Mouse (Mus musculus) forebrain, embryonic 12.5 days (tissue): ENCODE results near the gene Tgm2. TPM values are rescaled to one million over a fixed set of nuclear protein-coding genes. Genes with fewer than 3 reads are reported as not detected.

Source experiments
- ATAC-seq: fragments of 200-750 bp; cut with Nextera tagmentation; 2 replicates; pipeline ENCODE4 v1.8.0; 2017; ENCODE audit warnings: moderate TSS enrichment; ENCODE audit not compliant: low FRiP score
- H3K27ac ChIP-seq: fragments of 300-500 bp; sonication (generic); 2 replicates; pipeline ENCODE4 v1.5.1; 2016; ENCODE audit warnings: mild to moderate bottlenecking
- H3K27me3 ChIP-seq: fragments of 300-500 bp; sonication (generic); 2 replicates; pipeline ENCODE4 v1.6.1; 2016; ENCODE audit warnings: mild to moderate bottlenecking
- H3K36me3 ChIP-seq: fragments of 300-500 bp; sonication (generic); replicated peaks from 2 replicates; pipeline ENCODE4 v1.6.1; 2016; ENCODE audit warnings: mild to moderate bottlenecking
- H3K4me1 ChIP-seq: fragments of 300-500 bp; sonication (generic); 2 replicates; pipeline ENCODE4 v1.6.1; 2016
- H3K4me2 ChIP-seq: fragments of 300-500 bp; sonication (generic); 2 replicates; pipeline ENCODE4 v1.6.1; 2016; ENCODE audit warnings: mild to moderate bottlenecking, moderate library complexity
- H3K4me3 ChIP-seq: fragments of 300-500 bp; sonication (generic); replicated peaks from 2 replicates; pipeline ENCODE4 v1.5.1; 2016; ENCODE audit warnings: mild to moderate bottlenecking
- H3K9ac ChIP-seq: fragments of 300-500 bp; sonication (generic); 2 replicates; pipeline ENCODE4 v1.6.1; 2016; ENCODE audit warnings: mild to moderate bottlenecking
- H3K9me3 ChIP-seq: fragments of 300-500 bp; sonication (generic); 2 replicates; pipeline ENCODE4 v1.6.1; 2016
- WGBS: fragments of 180-500 bp; shearing (Covaris S2); methylation state at CpG from one replicate; pipeline ENCODE4 v1.1.7; 2016; 5-methylcytosine and 5-hydroxymethylcytosine counted together
- polyA plus RNA-seq: library from polyadenylated mRNA; unstranded; fragments of >200 nt; fragmentation: Nextera tagmentation; extraction: Ambion mirVana; gene quantifications from 2 replicates; pipeline ENCODE4 v1.2.1, GENCODE M21; 2016

Tgm2 gene
- polyA plus RNA-seq, 1 experiment from 2014 or later = 4.3 TPM

DNA sequence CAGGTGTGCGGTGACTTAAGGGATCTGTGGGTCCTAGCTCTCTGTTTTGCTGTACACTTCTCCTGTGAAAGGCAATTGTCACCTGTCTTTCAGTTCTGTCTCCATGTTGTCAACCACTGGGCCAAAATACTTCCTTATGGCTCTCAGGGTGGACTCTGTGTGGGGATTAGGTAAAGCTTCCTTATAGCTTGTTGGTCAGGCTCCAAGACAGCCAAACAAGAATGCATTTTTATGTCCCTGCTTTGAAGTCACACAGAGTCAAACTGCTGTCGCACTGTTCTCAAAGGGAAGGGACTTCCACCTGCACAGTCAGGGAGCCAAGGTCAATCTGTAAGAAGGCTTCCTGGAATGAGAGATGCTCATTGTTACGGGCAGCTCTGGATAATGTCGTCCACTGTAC lies 31.9 kb upstream of the Tgm2 start:
- peaks cover 33% of the 10 kb centered on the region for H3K4me1 ChIP-seq
- peak overlapping the region; percentile 56 for H3K27ac ChIP-seq

DNA sequence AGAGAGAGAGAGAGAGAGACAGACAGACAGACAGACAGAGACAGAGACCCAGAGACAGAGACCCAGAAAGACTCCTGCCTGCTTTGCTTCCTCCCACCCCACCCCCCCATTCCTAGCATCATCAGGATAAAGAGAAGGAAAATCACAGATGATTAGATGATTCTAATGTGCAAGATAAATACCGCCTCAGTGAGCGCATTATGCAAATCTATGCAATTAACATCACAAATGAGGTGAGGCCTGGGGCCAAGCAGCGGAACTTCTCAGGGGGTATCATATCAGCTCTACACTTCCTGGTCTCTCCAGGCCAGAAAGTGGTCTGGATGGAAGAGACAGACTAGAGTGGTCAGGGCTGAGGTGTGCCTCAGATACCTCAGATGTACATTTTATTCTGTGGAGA lies 31.3 kb upstream of the Tgm2 start:
- peak overlapping the region; percentile 56 for H3K27ac ChIP-seq
- peaks cover 33% of the 10 kb centered on the region for H3K4me1 ChIP-seq
- 19% methylated on average over 3 of the region's 3 CpGs for WGBS
- H3K4me3 ChIP-seq = no peak overlapping the region
- 0 out of 2 replicates have a peak overlapping the region, but pooled peaks have one; percentile 10 for H3K4me2 ChIP-seq
- H3K9ac ChIP-seq = no peak overlapping the region
- no peaks in the 10 kb centered on the region for H3K9me3 ChIP-seq
- H3K36me3 ChIP-seq = no peaks in the 10 kb centered on the region
- H3K27me3 ChIP-seq = no peaks in the 10 kb centered on the region
- ATAC-seq = peak; percentile 22; the same call in 1 of the 2 replicates

More for the DNA sequence above, 31.9 kb upstream of the Tgm2 start:
- WGBS = 79% methylated on average over 4 of the region's 4 CpGs
- Histone ChIP-seq H3K27me3 (no peaks in the 10 kb centered on the region), H3K9me3 (no peaks in the 10 kb centered on the region), H3K4me2 (no peak overlapping the region), H3K9ac (no peak overlapping the region), H3K36me3 (no peaks in the 10 kb centered on the region), H3K4me3 (no peak overlapping the region)
- ATAC-seq = no peak

DNA sequence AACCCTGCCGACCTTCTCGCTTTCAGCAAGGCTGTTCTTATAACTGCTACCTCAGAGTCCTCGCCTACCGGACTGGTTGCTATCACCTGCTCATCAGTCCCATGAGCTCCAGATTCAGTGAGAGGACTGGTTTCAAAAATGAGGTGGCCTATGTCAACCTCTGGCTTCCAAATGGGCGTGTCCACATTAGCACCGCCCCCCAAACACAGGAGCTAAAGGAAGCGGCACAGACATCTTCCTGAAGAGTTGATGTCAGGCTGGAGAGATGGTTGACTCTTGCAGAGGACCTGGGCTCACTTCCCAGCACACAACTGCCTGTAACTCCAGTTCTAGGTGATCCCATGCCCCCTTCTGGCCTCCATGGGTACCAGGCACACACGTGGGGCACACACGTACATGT lies 30.5 kb upstream of the Tgm2 start:
- Histone ChIP-seq H3K4me2 (no peak overlapping the region), H3K9me3 (no peaks in the 10 kb centered on the region), H3K4me3 (no peak overlapping the region), H3K27ac (no peak overlapping the region), H3K27me3 (no peaks in the 10 kb centered on the region), H3K36me3 (no peaks in the 10 kb centered on the region), H3K4me1 (peaks cover 33% of the 10 kb centered on the region), H3K9ac (no peak overlapping the region)
- ATAC-seq = no peak
- 86% methylated on average over 9 of the region's 9 CpGs for WGBS

DNA sequence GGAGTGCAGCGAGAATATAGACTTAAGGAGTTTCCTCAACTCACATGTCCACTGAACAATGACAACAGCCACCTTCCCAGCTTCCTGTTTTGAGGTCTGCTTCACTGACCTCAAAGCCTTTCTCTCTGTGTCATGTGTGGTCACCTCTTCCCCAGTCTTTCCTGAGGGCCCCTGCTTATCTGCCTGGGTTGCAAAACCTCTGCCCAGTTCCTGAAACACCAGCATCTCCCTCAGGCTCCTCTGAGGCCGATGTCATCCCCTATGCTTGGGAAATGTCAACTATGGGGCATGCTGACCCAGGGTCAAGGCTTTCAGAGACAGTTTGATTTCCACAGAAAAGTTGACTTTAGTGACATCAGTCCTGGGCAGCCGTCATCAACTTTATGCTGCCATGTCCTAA lies 29.2 kb upstream of the Tgm2 start:
- H3K4me2 ChIP-seq = no peak overlapping the region
- no peak overlapping the region for H3K27ac ChIP-seq
- ATAC-seq = no peak
- no peak overlapping the region for H3K9ac ChIP-seq
- no peaks in the 10 kb centered on the region for H3K27me3 ChIP-seq
- no peaks in the 10 kb centered on the region for H3K9me3 ChIP-seq
- H3K4me3 ChIP-seq = no peak overlapping the region
- peaks cover 33% of the 10 kb centered on the region for H3K4me1 ChIP-seq
- 87% methylated on average over 3 of the region's 3 CpGs for WGBS
- H3K36me3 ChIP-seq = no peaks in the 10 kb centered on the region

DNA sequence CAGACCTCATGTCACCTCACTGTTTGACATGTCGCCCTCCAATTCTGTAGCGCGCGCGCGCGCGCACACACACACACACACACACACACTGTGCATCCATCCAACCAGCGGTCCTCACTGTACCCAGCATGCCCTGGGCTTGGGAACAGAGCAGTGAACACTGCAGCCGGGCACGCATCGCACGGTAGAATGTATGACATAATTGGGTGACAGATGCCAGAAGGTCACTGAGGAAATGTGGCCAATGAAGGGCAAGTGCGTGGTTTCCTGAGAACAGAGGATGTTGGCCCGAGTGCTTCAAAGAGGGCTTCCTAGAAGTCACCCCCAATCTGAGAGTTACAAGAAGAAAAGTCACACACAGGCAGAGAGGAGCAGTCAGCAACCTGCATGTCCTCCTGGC lies 28.7 kb upstream of the Tgm2 start:
- H3K27me3 ChIP-seq = no peaks in the 10 kb centered on the region
- peaks cover 31% of the 10 kb centered on the region for H3K4me1 ChIP-seq
- H3K9ac ChIP-seq = no peak overlapping the region
- no peaks in the 10 kb centered on the region for H3K9me3 ChIP-seq
- no peaks in the 10 kb centered on the region for H3K36me3 ChIP-seq
- H3K4me2 ChIP-seq = no peak overlapping the region
- 95% methylated on average over 15 of the region's 15 CpGs for WGBS
- no peak overlapping the region for H3K27ac ChIP-seq
- H3K4me3 ChIP-seq = no peak overlapping the region
- no peak for ATAC-seq

DNA sequence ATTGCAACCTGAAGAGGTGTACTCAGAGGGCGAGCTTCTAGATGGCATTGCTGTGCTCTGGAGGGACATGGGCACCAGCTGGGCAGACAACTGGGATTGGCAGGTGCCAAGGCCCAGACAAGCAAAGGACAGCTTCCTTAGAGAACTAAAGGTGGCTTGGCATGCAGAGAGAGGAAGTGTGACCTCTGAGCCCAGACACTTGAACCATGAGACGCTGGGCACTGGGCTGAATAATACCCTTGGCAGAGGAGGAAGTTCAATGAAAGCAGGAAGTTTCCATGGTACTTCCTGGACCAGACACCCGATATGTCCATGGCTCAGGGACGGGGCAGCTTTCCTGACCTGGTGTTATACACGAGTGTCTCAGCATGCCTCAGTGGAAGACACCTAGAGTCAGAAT lies 28.2 kb upstream of the Tgm2 start:
- no peak overlapping the region for H3K4me3 ChIP-seq
- H3K27ac ChIP-seq = no peak overlapping the region
- WGBS = 79% methylated on average over 5 of the region's 5 CpGs
- no peaks in the 10 kb centered on the region for H3K9me3 ChIP-seq
- no peak for ATAC-seq
- no peaks in the 10 kb centered on the region for H3K27me3 ChIP-seq
- H3K4me2 ChIP-seq = no peak overlapping the region
- H3K4me1 ChIP-seq = peaks cover 26% of the 10 kb centered on the region
- H3K9ac ChIP-seq = no peak overlapping the region
- H3K36me3 ChIP-seq = no peaks in the 10 kb centered on the region

DNA sequence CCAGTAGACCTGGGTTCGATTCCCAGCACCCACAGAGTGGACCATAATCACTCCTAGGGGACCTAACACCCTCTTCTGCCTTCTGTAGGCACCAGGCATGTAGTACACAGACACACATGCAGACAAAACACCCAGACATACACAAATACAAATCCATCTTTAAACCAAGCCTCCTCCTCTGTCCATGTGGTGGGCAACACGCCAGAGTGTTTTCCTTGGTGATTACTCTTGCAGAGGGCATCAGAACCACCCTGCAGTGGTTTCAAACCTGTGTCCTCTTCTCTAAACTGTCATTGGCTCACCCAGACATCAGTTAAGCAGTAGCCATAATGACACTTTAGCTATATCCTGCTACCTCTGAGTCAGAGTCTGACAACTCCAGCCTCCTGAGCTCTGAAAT lies 24.2 kb upstream of the Tgm2 start:
- Histone ChIP-seq H3K9ac (no peak overlapping the region), H3K9me3 (no peaks in the 10 kb centered on the region), H3K4me2 (no peak overlapping the region), H3K4me3 (no peak overlapping the region), H3K27ac (no peak overlapping the region), H3K4me1 (no peaks in the 10 kb centered on the region), H3K27me3 (no peaks in the 10 kb centered on the region), H3K36me3 (no peaks in the 10 kb centered on the region)
- no peak for ATAC-seq
- 65% methylated on average over 2 of the region's 2 CpGs for WGBS

DNA sequence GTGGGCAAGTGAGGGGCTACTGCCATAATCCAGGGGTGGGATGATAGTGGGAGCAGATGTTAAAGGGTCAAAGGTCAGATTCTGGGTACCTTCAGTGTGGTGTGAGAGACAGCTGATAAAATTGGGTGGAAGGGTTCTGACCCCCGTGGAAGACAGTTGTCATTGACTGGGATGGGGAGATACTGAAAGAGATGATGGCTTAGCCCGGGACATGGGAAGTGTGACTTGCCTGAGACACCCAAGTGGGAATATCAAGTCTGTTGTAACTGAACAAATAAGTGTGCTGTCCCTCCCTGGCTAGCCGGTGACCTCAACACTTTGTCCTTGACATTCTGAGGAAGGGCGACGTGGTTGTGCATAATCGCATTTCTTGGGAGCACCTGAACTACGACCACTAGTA lies 23.5 kb upstream of the Tgm2 start:
- no peak overlapping the region for H3K4me2 ChIP-seq
- WGBS = 89% methylated on average over 7 of the region's 7 CpGs
- H3K27ac ChIP-seq = no peak overlapping the region
- H3K4me1 ChIP-seq = no peaks in the 10 kb centered on the region
- H3K9ac ChIP-seq = no peak overlapping the region
- no peaks in the 10 kb centered on the region for H3K36me3 ChIP-seq
- ATAC-seq = no peak
- H3K9me3 ChIP-seq = no peaks in the 10 kb centered on the region
- no peak overlapping the region for H3K4me3 ChIP-seq
- no peaks in the 10 kb centered on the region for H3K27me3 ChIP-seq

DNA sequence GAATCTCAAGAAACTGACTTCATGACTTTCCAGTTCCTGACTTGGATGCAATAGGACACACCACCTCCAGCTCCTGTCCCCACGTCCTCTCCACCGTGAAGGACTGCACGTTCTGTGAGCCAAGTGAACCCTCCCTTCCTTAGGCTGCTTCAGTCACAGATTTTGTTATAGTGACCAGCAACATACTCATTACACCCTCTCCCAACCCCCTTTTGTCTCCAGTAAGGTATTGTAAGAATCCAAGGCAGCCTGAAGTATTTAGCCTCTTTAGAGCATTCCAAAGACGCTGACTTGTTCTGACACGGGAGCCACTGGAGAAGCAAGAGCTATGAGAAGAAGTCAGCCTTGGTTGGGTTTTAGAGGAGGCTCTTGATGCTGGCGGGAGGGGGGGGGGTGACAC lies 23.1 kb upstream of the Tgm2 start:
- no peak overlapping the region for H3K4me3 ChIP-seq
- WGBS = 73% methylated on average over 6 of the region's 6 CpGs
- H3K9me3 ChIP-seq = no peaks in the 10 kb centered on the region
- H3K9ac ChIP-seq = no peak overlapping the region
- no peaks in the 10 kb centered on the region for H3K27me3 ChIP-seq
- no peaks in the 10 kb centered on the region for H3K36me3 ChIP-seq
- no peak overlapping the region for H3K27ac ChIP-seq
- ATAC-seq = no peak
- no peaks in the 10 kb centered on the region for H3K4me1 ChIP-seq
- H3K4me2 ChIP-seq = no peak overlapping the region

DNA sequence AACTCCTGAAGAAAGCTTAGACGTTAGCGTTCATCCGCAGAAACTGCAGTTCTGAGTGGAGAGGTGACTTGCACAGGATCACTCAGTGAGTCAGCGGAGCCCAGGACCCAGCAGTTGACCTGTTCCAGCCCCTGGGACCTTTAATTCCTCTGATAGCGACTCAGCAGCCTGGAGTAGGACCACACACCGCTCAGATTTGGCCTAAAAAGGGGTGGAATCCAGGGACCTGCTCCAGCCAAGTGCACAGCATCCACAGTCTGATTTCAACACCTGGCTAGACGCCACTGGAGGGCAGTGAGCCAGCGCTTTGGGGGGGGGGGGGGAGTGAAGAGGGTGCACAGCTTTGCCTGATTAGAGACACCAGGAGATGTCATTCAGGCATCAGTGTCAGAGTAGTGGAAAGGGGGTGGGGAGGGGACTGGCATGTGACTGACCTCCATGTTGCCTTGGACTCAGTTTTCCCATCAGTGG lies 22.5 kb upstream of the Tgm2 start:
- no peak for ATAC-seq
- Histone ChIP-seq H3K9me3 (no peaks in the 10 kb centered on the region), H3K4me2 (no peak overlapping the region), H3K27ac (no peak overlapping the region), H3K27me3 (no peaks in the 10 kb centered on the region), H3K9ac (no peak overlapping the region), H3K36me3 (no peaks in the 10 kb centered on the region), H3K4me3 (no peak overlapping the region), H3K4me1 (no peaks in the 10 kb centered on the region)
- 81% methylated on average over 8 of the region's 8 CpGs for WGBS

DNA sequence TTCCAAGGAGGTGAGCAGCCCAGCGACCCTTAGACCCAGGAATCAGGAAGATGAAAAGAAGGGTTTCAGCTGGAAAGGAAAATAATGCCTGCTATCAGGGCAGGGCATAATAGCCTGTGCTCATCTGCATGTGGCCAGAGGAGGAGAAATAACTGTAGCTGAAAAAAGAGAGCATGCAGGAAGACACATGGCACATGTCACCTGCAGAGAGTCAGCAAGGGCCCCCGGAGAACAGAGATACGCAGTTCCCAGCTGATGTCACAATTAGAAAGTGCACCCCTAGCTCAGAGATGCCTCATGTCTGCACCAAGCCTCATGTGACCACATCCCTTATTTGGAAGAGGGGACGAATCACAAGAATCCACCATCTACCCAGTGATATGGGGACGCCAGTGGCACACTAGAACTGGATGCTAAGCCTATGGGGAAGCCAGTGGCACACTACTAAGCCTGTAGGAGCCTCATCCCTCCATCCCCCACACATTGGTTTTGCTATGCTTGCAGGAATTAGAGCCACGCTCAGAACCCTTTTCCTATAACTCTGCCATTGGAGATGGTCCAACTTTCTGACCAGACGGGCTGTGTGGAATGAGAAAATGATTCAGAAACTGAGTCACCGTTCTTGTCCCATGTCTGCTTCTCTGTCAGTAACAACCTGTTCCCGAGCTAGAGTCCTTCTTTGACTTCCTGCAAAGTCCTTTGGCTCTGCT lies 21.4 kb upstream of the Tgm2 start:
- ATAC-seq = no peak
- Histone ChIP-seq H3K9ac (no peak overlapping the region), H3K27ac (no peak overlapping the region), H3K9me3 (no peaks in the 10 kb centered on the region), H3K4me1 (no peaks in the 10 kb centered on the region), H3K36me3 (no peaks in the 10 kb centered on the region), H3K4me3 (no peak overlapping the region), H3K4me2 (no peak overlapping the region), H3K27me3 (no peaks in the 10 kb centered on the region)
- 83% methylated on average over 9 of the region's 9 CpGs for WGBS

DNA sequence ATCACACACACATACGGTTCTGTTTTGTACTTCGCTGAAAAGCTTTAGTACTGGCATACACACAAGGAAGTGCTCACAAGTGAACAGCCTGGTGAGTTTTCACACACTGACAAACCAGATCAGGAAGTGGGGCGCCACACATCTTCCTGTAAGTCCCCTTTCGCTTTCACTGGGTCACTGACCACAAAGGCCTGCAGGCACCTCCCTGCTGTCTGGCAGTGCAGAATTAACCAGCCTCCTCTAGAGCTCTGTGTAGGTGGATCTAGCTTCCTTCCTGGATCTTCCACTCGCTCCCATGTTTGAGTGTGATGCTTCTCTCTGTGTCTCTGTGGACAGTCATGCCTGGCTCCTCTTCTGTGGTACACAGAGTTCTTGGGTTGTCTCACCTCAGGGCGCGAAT lies 20.4 kb upstream of the Tgm2 start:
- no peak overlapping the region for H3K4me2 ChIP-seq
- WGBS = 84% methylated on average over 7 of the region's 7 CpGs
- no peaks in the 10 kb centered on the region for H3K9me3 ChIP-seq
- no peaks in the 10 kb centered on the region for H3K36me3 ChIP-seq
- H3K4me3 ChIP-seq = no peak overlapping the region
- H3K27me3 ChIP-seq = no peaks in the 10 kb centered on the region
- H3K27ac ChIP-seq = no peak overlapping the region
- H3K9ac ChIP-seq = no peak overlapping the region
- no peaks in the 10 kb centered on the region for H3K4me1 ChIP-seq
- ATAC-seq = no peak

DNA sequence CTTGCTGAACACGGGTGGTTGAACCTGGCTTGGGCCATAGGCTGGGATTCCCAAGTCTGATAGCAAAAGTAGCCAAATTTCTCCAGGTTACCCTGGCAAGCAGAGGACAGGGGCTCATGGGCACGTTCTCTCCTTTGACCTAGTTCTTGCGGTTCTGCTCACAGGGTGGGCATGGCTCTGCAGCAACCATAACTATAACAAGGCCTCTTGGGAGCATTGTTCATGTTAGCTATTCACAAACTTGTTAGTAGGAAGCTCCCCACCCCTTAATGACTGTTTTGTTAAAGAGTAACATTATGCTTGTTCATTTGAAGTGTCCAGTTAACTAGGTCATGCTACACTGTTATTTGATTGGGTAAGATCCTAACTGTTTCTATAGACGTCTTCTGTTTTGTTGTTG lies 19.5 kb upstream of the Tgm2 start:
- no peak for ATAC-seq
- Histone ChIP-seq H3K36me3 (no peaks in the 10 kb centered on the region), H3K4me3 (no peak overlapping the region), H3K27ac (no peak overlapping the region), H3K9ac (no peak overlapping the region), H3K4me2 (no peak overlapping the region), H3K9me3 (no peaks in the 10 kb centered on the region), H3K27me3 (no peaks in the 10 kb centered on the region), H3K4me1 (no peaks in the 10 kb centered on the region)
- 84% methylated on average over 4 of the region's 4 CpGs for WGBS
